Mouse (Mus musculus) ES-Bruce4 (cell line): Measurements from ENCODE around the gene Rasa3.

Source experiments
- CTCF ChIP-seq: IDR thresholded peaks from one replicate; pipeline ENCODE4 v1.8.1; 2011; ENCODE audit warnings: low read depth, low read length
- POLR2A ChIP-seq: IDR thresholded peaks from one replicate; pipeline ENCODE4 v1.8.1; 2011; ENCODE audit warnings: low read length; ENCODE audit not compliant: insufficient read depth

DNA sequence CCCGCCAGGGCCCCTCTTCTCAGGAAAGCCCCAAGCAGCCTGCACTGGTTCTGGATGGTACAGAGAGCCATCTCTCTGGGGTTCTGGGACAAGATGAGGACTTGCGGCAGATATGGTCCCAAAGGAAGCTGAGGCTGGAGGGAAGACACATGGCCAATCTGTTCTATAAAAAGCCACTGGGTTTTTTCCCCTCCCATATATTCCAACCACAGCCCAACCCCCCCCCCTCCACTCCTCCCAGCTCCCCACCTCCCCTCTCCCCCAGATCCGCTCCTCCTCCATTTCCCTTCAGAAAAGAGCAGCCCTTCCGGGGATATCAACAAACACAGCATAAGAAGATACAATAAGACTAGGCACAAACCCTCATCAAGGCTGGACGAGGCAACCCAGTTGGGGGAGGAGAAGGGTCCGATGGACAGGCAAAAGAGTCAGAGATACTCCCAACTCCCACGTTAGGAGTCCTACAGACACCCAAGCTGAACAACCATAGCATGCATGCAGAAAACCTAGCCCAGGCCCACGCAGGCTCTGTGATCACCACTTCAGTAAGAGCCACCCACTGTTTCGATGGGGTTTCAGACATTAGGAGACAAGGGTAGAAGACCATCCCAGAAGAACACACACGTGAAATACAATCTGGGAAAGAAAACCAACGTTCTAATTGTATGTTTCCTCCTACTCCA, 22.9 kb downstream of the Rasa3 start:
- TF ChIP-seq CTCF (no peak), POLR2A (no peak)
